Mouse (Mus musculus): ENCODE measurements around the gene Rnf180. TPM values are rescaled to one million over a fixed set of nuclear protein-coding genes. Genes with fewer than 3 reads are reported as not detected.

The Rnf180 gene
- polyA plus RNA-seq, 1 experiment from 2014 or later, result 5.9 TPM

DNA sequence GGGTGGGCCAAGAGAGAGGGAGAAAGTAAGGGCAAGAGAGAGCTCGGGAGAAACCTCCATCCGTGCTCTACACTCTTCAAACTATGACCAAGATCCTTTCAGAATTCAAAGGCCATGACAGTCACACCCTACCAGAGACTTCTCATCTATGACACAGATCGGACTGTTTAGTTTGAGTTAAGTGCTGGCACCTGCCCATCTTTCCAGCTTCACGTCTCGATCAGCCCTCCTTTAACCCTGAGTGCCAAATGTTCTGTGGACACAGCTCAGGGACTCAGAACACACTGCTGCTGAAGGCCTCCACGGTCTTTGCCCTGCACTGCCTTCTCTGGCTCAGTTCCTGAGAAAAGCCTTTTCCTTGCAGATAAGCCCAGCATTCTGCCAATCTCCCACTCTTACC lies 27.2 kb downstream of the Rnf180 start:
- no peaks in the 10 kb centered on the region for H3K4me1 ChIP-seq (ENCODE audit: control insufficient read depth, insufficient read depth, low read length)
- H3K4me2 ChIP-seq (replicated peaks; ENCODE audit: low read depth, low read length), result no peak overlapping the region
- H3K4me3 ChIP-seq (ENCODE audit: low read depth, low read length), result no peak overlapping the region
- 81% methylated on average over 6 of the region's 6 CpGs for WGBS
- H3K27ac ChIP-seq (ENCODE audit: low read length), result no peak overlapping the region
- H3K9me3 ChIP-seq (ENCODE audit: control insufficient read depth, low read depth, low read length), result no peaks in the 10 kb centered on the region
- no peaks in the 10 kb centered on the region for H3K36me3 ChIP-seq (ENCODE audit: control insufficient read depth, insufficient read depth, low read length)
- no peaks in the 10 kb centered on the region for H3K27me3 ChIP-seq (ENCODE audit: control insufficient read depth, insufficient read depth, low read length)
- no peak overlapping the region for H3K9ac ChIP-seq (replicated peaks; ENCODE audit: low read depth, low read length)
- ATAC-seq (ENCODE audit: insufficient number of reproducible peaks, insufficient read depth, low FRiP score, low read depth), result no peak

DNA sequence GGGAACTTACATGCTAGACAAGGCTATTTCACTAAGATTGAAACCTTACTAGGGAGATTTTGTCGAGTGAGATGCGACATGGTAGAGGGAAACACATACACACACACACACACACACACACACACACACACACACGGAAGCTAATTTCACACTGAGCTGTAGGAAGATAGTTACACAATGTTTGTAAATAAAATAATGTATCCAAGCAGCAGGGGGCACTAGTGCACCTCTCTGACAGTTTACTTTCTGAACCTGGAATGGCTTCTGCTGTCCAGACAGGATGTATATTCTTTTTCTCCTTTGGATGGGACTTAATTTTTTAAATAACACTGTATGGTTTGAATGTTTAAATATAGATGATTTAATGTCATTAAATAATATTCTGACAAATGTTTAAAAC lies 27.9 kb downstream of the Rnf180 start:
- ATAC-seq (ENCODE audit: insufficient number of reproducible peaks, insufficient read depth, low FRiP score, low read depth), result peak; percentile 23; the same call in 1 of the 2 replicates
- H3K4me3 ChIP-seq (ENCODE audit: low read depth, low read length), result no peak overlapping the region
- no peak overlapping the region for H3K9ac ChIP-seq (replicated peaks; ENCODE audit: low read depth, low read length)
- no peaks in the 10 kb centered on the region for H3K27me3 ChIP-seq (ENCODE audit: control insufficient read depth, insufficient read depth, low read length)
- 50% methylated on average over 3 of the region's 3 CpGs for WGBS
- no peak overlapping the region for H3K4me2 ChIP-seq (replicated peaks; ENCODE audit: low read depth, low read length)
- no peak overlapping the region for H3K27ac ChIP-seq (ENCODE audit: low read length)
- H3K4me1 ChIP-seq (ENCODE audit: control insufficient read depth, insufficient read depth, low read length), result no peaks in the 10 kb centered on the region
- no peaks in the 10 kb centered on the region for H3K36me3 ChIP-seq (ENCODE audit: control insufficient read depth, insufficient read depth, low read length)
- no peaks in the 10 kb centered on the region for H3K9me3 ChIP-seq (ENCODE audit: control insufficient read depth, low read depth, low read length)

GRCm38 (mm10) chr13:105256757-105257433 lies 37.7 kb downstream of the Rnf180 start:
- H3K27ac ChIP-seq (ENCODE audit: low read length), result no peak overlapping the region
- ATAC-seq (ENCODE audit: insufficient number of reproducible peaks, insufficient read depth, low FRiP score, low read depth), result no peak
- H3K4me3 ChIP-seq (ENCODE audit: low read depth, low read length), result no peak overlapping the region
- no peak overlapping the region for H3K4me2 ChIP-seq (replicated peaks; ENCODE audit: low read depth, low read length)
- H3K9me3 ChIP-seq (ENCODE audit: control insufficient read depth, low read depth, low read length), result no peaks in the 10 kb centered on the region
- no peak overlapping the region for H3K9ac ChIP-seq (replicated peaks; ENCODE audit: low read depth, low read length)
- H3K27me3 ChIP-seq (ENCODE audit: control insufficient read depth, insufficient read depth, low read length), result no peaks in the 10 kb centered on the region
- no peaks in the 10 kb centered on the region for H3K4me1 ChIP-seq (ENCODE audit: control insufficient read depth, insufficient read depth, low read length)
- 78% methylated on average over 4 of the region's 4 CpGs for WGBS
- no peaks in the 10 kb centered on the region for H3K36me3 ChIP-seq (ENCODE audit: control insufficient read depth, insufficient read depth, low read length)

DNA sequence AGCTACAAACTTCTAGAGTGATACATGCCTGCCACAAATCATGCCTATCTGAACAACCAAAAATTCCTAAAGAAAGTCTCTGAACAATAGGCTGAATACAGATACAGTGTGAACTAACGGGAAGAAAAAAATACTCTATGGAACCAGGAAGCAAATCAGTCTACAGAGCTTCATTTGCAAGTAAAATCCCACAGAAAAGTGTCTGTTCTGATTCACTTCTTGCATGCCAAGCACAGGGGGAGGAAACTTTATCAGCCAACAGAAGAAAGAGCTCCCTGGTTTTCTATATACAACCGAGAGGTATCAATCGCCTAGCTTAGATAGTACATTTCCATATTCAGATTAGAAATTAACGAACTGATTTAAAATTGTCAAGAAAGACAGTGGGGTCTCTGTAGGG lies 43.8 kb downstream of the Rnf180 start:
- Histone ChIP-seq H3K36me3 (ENCODE audit: control insufficient read depth, insufficient read depth, low read length) (no peaks in the 10 kb centered on the region), H3K27me3 (ENCODE audit: control insufficient read depth, insufficient read depth, low read length) (no peaks in the 10 kb centered on the region), H3K9me3 (ENCODE audit: control insufficient read depth, low read depth, low read length) (no peaks in the 10 kb centered on the region), H3K4me2 (replicated peaks; ENCODE audit: low read depth, low read length) (no peak overlapping the region), H3K9ac (replicated peaks; ENCODE audit: low read depth, low read length) (no peak overlapping the region), H3K27ac (ENCODE audit: low read length) (no peak overlapping the region), H3K4me1 (ENCODE audit: control insufficient read depth, insufficient read depth, low read length) (no peaks in the 10 kb centered on the region), H3K4me3 (ENCODE audit: low read depth, low read length) (no peak overlapping the region)
- 78% methylated on average over 4 of the region's 4 CpGs for WGBS
- ATAC-seq (ENCODE audit: insufficient number of reproducible peaks, insufficient read depth, low FRiP score, low read depth), result no peak

DNA sequence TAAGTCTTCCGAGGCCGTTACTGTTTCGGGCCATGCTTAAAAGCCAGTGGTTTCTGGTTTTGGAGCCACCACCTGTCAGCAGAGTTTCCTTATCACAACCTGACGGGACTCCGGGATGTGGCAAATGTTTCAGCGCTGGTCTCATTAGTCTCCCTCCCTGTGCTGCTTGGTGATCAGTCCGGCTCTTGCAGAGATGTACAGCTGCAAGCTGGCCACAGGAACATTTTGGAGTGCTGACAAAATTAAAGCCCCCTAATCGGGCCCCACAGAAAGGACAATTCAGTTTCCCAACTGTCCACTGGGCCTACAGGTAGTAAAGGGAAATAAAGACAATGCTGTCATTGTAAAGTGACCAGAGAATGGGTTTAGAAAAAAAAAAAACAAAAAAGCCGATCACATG lies 44.4 kb downstream of the Rnf180 start:
- WGBS, result 68% methylated on average over 9 of the region's 9 CpGs
- H3K4me1 ChIP-seq (ENCODE audit: control insufficient read depth, insufficient read depth, low read length), result no peaks in the 10 kb centered on the region
- H3K36me3 ChIP-seq (ENCODE audit: control insufficient read depth, insufficient read depth, low read length), result no peaks in the 10 kb centered on the region

DNA sequence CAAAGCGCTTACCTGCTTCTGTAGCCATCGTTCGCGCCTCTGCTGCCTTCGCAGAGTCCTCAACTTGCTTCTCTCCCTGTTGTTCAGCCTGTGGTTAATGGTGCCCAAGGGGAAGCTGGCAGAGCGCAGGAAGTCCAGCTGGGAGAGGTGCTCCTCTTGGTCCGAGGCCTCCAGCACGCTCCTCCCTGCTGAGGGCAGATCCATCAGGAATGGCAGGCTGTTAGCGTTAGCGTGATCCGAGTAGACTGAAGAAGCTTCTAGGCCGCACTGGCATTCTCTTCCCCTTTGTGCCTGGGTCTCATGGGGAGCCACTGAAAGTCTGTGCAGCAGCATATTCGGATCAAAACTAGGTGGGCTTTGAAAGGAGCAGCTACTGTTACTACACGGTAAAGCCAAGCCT lies 45.0 kb downstream of the Rnf180 start:
- Histone ChIP-seq H3K4me3 (ENCODE audit: low read depth, low read length) (no peak overlapping the region), H3K9me3 (ENCODE audit: control insufficient read depth, low read depth, low read length) (no peaks in the 10 kb centered on the region), H3K4me2 (replicated peaks; ENCODE audit: low read depth, low read length) (no peak overlapping the region), H3K27me3 (ENCODE audit: control insufficient read depth, insufficient read depth, low read length) (no peaks in the 10 kb centered on the region), H3K9ac (replicated peaks; ENCODE audit: low read depth, low read length) (no peak overlapping the region), H3K27ac (ENCODE audit: low read length) (no peak overlapping the region), H3K36me3 (ENCODE audit: control insufficient read depth, insufficient read depth, low read length) (no peaks in the 10 kb centered on the region), H3K4me1 (ENCODE audit: control insufficient read depth, insufficient read depth, low read length) (no peaks in the 10 kb centered on the region)
- no peak for ATAC-seq (ENCODE audit: insufficient number of reproducible peaks, insufficient read depth, low FRiP score, low read depth)
- WGBS, result 73% methylated on average over 14 of the region's 14 CpGs

More for the DNA sequence above, 44.4 kb downstream of the Rnf180 start:
- no peak overlapping the region for H3K4me2 ChIP-seq (replicated peaks; ENCODE audit: low read depth, low read length)
- no peaks in the 10 kb centered on the region for H3K9me3 ChIP-seq (ENCODE audit: control insufficient read depth, low read depth, low read length)
- H3K9ac ChIP-seq (replicated peaks; ENCODE audit: low read depth, low read length), result no peak overlapping the region
- H3K4me3 ChIP-seq (ENCODE audit: low read depth, low read length), result no peak overlapping the region
- H3K27ac ChIP-seq (ENCODE audit: low read length), result no peak overlapping the region
- no peak for ATAC-seq (ENCODE audit: insufficient number of reproducible peaks, insufficient read depth, low FRiP score, low read depth)
- no peaks in the 10 kb centered on the region for H3K27me3 ChIP-seq (ENCODE audit: control insufficient read depth, insufficient read depth, low read length)

- H3K4me1 ChIP-seq (ENCODE audit: control insufficient read depth, insufficient read depth, low read length), result no peaks in the 10 kb centered on the region
- 88% methylated on average over 6 of the region's 6 CpGs for WGBS
- ATAC-seq (ENCODE audit: insufficient number of reproducible peaks, insufficient read depth, low FRiP score, low read depth), result no peak
- H3K9me3 ChIP-seq (ENCODE audit: control insufficient read depth, low read depth, low read length), result no peaks in the 10 kb centered on the region
- H3K4me3 ChIP-seq (ENCODE audit: low read depth, low read length), result no peak overlapping the region
- no peaks in the 10 kb centered on the region for H3K27me3 ChIP-seq (ENCODE audit: control insufficient read depth, insufficient read depth, low read length)
- H3K4me2 ChIP-seq (replicated peaks; ENCODE audit: low read depth, low read length), result no peak overlapping the region
- H3K9ac ChIP-seq (replicated peaks; ENCODE audit: low read depth, low read length), result no peak overlapping the region
- no peak overlapping the region for H3K27ac ChIP-seq (ENCODE audit: low read length)
- H3K36me3 ChIP-seq (ENCODE audit: control insufficient read depth, insufficient read depth, low read length), result no peaks in the 10 kb centered on the region
Observed at GRCm38 (mm10) chr13:105247691-105248090, 46.9 kb downstream of the Rnf180 start.

GRCm38 (mm10) chr13:105240810-105241209 lies 53.8 kb downstream of the Rnf180 start:
- no peak for ATAC-seq (ENCODE audit: insufficient number of reproducible peaks, insufficient read depth, low FRiP score, low read depth)
- no peaks in the 10 kb centered on the region for H3K27me3 ChIP-seq (ENCODE audit: control insufficient read depth, insufficient read depth, low read length)
- no peaks in the 10 kb centered on the region for H3K9me3 ChIP-seq (ENCODE audit: control insufficient read depth, low read depth, low read length)
- WGBS, result 60% methylated on average over 2 of the region's 2 CpGs
- no peak overlapping the region for H3K4me2 ChIP-seq (replicated peaks; ENCODE audit: low read depth, low read length)
- H3K36me3 ChIP-seq (ENCODE audit: control insufficient read depth, insufficient read depth, low read length), result no peaks in the 10 kb centered on the region
- no peak overlapping the region for H3K4me3 ChIP-seq (ENCODE audit: low read depth, low read length)
- H3K27ac ChIP-seq (ENCODE audit: low read length), result no peak overlapping the region
- H3K9ac ChIP-seq (replicated peaks; ENCODE audit: low read depth, low read length), result no peak overlapping the region
- H3K4me1 ChIP-seq (ENCODE audit: control insufficient read depth, insufficient read depth, low read length), result no peaks in the 10 kb centered on the region

- no peak for ATAC-seq (ENCODE audit: insufficient number of reproducible peaks, insufficient read depth, low FRiP score, low read depth)
- 76% methylated on average over 4 of the region's 4 CpGs for WGBS
- Histone ChIP-seq H3K27me3 (ENCODE audit: control insufficient read depth, insufficient read depth, low read length) (no peaks in the 10 kb centered on the region), H3K4me1 (ENCODE audit: control insufficient read depth, insufficient read depth, low read length) (no peaks in the 10 kb centered on the region), H3K9me3 (ENCODE audit: control insufficient read depth, low read depth, low read length) (no peaks in the 10 kb centered on the region), H3K27ac (ENCODE audit: low read length) (no peak overlapping the region), H3K4me2 (replicated peaks; ENCODE audit: low read depth, low read length) (no peak overlapping the region), H3K36me3 (ENCODE audit: control insufficient read depth, insufficient read depth, low read length) (no peaks in the 10 kb centered on the region), H3K9ac (replicated peaks; ENCODE audit: low read depth, low read length) (no peak overlapping the region), H3K4me3 (ENCODE audit: low read depth, low read length) (no peak overlapping the region)
Observed at GRCm38 (mm10) chr13:105227126-105227525, 67.5 kb downstream of the Rnf180 start.

Measured in stomach, embryonic 14.5 days (tissue).